Mouse (Mus musculus) brain, embryonic 18.5 days (tissue): ENCODE measurements at regions not wholly inside any gene's neighbourhood (a gene's known extent, or its start where the extent isn't known, plus 50 kb on each side); places are given as distances from the start of the nearest gene placed in this dataset.

Source experiments
- DNase-seq: peaks from one replicate; pipeline ENCODE4 v3.0.0-alpha.2; 2012; ENCODE audit warnings: low read depth, low spot score

DNA sequence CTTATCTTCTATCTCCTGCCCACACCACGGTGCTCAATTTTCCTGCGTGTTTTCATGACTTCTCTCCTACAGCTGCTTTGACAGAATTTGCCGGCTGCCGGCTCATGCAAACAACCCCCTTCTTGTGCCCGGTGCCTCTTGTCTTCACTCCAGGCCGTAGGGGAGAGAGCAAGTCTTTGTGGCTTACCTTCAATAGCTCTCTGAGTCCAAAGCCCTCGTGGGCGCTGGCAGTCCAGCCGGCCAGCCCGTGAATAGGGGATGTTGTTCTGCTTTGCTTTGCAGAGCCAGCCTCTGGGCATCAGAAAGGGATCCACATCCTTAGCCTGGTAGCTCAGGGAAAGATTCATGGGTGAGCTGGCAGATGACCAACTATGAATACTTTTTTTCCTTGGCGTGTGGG is 173.9 kb downstream of the Gsdmc2 start:
- no peak for DNase-seq

DNA sequence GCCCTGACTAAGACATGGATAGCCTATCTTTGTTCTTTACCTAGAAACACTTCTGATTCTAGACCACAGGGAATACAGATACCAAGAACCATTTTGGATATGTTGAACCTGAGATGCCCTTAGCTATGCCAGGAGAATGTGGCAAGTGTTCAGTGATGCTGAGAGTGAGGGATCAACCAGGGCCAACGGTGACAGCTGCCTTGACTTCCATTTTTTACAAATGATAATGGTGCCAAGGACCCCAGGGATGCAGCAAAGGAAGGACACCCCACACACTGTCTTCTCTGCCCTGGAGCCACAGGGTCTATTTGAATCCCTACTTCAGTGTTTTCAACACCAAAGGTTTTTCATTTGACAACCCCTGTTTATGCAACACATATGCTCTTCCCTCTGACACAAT is 174.4 kb downstream of the Gsdmc2 start:
- DNase-seq: no peak

DNA sequence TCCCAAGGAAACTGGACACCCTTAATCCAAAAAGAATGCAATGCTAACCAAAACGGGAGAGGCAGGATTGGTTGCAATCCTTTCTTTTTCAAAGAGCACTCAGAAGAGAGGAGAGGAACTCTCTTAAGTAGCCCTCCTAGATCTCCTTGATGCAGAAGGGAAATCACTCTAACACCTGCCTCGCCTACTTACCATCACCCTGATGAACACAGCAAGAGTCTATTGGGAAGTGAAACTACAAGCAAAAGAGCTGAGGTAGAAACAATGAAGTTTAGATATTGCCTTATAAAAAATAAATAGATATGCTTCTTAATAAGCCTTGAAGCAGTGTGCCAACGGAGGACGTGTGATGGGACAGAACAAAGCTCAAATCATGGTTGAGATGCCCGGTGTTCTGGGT is 177.4 kb downstream of the Gsdmc2 start:
- no peak for DNase-seq

DNA sequence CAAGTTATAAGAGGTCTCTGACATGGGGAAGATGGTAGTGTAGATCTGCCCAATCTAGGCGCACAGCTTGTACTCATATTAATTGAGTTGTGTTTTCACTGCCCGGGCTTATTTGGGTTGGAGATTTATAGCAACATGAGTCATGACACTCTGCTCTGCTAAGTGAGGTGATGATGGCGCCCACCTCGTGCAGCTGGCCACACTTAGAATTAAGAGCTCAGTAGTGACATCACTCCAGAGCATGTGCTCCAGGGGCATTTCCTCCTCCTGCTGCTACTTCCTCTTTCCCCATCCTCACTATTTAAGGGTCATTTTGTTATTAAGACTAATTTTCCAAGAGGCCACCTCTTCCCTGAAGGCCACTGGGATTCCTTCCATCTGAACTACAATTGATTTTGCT is 179.5 kb downstream of the Gsdmc2 start:
- no peak for DNase-seq

DNA sequence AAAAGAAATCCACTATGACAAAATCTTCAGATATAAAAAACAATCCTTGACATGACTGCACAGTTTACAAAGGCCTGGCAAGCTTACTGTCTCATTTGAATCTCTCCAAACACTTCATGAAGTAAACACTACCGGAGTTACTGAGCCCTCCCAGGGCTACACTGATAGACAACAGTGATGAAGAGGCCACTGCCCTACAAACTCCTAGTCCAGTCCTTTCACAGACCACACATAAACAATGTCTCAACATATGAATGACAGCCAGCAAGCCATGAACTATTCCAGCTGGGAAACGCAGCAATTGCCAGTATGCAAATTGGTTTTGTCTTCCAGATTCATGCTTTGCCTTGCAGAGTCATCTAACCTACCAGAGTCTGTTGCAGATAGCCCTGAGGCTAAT is 180.1 kb downstream of the Gsdmc2 start:
- no peak for DNase-seq

DNA sequence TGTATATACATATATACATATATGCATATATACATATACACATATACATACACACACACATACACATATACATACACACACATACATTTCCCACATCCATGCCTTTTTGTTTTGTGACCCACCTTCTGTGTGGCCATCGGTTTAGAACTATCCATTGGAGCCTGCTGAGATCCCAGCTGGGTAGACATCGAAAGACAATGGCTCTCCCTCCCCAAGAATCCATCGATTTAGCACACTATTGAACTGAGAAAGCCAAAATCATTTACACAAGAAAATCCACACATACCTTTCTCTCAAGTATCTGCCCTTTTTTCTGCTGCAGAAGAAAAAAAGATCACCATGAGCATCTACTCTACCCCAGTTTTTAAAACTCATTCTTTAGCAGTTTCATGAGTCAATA is 182.8 kb downstream of the Gsdmc2 start:
- no peak for DNase-seq

DNA sequence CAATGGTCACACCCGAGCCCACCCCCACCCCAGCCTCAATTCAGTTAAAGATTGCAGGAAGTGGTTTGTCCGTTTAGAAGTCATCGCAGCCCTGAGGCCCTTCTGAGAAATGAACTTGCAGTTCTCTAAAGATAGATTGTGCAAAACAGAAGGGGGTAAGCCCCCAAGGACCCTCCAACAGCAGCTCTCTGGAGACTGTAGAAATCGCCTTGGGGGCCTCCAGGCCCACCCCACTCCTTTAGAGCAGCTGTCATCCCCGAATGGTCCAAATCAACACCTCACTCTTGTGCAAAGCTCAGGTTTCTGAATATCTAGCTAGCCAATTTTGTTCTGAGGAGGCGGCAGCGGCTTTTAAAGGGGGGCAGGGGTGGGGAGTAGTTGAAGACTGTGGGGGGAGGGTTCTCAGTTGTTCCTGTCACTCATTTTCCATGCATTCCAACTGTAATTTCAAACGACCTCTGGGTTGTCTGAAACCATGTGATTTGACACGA is 186.9 kb downstream of the Gsdmc2 start:
- DNase-seq: no peak

DNA sequence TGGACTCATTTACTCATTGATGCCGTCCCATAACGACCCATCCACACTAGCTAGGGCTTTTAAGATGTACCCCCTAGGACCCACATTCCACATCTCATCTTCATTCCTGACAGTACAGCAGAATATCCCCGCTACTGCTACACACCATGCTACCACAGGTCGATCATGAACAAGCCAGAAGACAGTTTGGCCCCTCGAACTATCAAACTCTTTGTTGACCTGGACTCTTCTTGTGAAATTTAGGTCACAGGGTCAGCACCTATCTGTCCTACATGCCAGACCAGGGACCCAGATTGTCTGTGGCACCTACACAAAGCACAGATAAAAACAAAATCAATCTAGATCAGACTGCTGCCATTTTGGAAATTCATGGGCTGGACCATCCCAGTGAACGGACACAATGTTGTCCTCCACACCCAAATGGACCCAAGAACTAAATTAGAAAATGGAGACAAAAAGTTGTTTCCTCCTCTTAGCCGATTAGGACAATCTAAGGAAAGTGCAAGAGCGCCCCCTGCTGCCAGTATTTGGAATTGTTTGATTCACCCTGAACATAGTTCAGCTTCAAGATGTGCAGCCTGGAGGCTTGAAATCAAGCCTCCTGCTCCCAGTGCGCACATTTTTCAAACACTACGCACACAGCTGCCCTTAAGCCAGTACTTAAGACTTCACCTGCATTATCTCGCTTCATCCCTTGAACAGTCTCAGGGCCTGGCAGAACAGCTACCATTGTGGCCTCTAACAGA is 192.6 kb downstream of the Gsdmc2 start:
- no peak for DNase-seq

DNA sequence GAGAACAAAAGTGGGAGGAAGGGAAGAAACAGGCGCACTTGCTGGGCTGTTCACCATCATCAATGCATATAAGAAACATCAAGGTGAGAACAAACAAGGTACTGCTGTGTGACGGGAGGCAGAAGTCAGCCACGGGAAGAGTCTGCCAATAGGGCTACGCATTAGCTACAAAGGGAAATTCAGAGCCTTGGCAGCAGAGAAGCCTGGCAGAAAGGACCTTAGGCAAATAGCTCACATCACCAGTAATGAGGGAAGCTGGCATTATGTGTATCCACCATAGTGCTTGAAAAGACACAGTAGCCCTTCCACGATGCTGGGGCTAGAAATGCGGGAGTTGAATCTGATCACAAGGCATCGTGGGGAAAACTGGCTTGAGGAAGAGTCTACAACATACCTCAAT is 193.9 kb downstream of the Gsdmc2 start:
- no peak for DNase-seq

DNA sequence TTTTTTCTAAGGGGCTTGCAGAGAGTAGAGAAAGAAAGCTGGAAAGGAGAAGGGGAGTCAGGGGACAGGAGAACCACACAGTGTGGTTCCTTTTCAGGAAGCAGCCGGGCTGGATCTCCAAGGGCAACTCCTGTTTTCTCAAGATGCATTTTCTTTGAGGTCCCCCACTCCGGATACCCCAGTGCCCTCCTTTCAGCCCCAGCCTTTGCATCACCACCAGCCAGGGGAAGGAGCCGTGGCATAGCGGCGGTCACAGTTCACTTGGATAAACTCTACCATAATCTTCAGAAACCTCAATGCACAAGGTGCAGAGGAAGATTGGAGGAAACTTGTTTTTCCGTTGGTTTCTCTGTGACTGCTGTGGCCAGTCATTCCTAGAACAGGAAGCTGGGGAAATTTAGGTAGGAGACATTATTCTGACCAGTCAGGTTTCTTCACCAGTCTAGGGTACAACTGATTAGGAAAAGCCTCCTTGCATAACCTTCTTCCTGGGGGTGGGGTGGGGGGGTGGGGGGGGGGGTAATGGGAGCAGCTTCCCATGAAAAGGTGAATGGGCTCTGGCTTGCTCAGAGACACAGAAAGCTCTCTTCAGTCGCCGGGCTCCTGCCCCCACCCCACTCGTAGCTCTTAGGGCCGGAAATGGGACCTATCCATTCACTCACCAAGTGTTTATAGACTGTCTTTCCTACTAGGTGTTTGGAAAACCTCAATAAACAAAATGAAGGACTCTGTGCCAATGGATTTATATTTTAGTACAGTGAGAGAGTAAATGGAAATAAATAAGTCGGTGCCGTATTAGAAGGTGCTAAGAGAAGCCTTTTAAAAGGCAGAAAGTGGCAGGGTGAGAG is 196.6 kb downstream of the Gsdmc2 start:
- DNase-seq: no peak

DNA sequence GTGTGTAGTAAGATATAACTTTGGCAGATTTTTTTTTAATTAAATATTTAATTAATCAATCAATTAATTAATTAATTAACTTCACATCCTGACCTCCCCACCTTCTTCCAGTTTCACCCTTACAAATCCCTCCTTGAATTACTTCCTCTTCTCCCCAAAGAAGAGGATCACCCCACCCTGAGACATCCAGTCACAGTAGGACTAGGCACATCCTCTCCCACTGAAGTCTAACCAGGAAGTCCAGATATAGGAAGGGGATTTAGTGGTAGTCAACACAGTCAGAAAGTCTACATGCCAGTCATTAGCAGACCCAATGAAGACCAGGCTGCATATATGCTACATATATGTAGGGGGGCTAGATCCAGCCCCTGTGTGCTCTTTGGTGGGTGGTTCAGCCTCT is 220.2 kb downstream of the Gsdmc2 start:
- no peak for DNase-seq

DNA sequence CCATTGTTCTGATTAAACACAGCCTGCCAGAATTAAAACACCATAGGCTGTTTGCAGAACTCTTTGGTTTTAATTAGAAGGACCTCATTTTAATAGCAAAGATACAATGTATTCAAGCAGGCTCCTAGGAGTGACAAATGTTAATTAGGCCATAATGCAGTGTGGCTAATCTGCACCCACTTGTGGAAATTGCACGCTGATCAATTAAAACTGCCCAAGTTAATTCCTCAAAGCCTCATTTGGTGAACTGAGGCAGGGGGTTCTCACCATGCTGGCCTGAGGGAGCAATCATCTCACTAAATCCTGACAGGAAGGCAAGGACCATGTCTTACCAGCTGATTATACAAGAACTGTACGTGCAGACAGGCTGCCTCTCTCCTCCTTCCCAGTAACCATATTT is 220.7 kb downstream of the Gsdmc2 start:
- DNase-seq: no peak

DNA sequence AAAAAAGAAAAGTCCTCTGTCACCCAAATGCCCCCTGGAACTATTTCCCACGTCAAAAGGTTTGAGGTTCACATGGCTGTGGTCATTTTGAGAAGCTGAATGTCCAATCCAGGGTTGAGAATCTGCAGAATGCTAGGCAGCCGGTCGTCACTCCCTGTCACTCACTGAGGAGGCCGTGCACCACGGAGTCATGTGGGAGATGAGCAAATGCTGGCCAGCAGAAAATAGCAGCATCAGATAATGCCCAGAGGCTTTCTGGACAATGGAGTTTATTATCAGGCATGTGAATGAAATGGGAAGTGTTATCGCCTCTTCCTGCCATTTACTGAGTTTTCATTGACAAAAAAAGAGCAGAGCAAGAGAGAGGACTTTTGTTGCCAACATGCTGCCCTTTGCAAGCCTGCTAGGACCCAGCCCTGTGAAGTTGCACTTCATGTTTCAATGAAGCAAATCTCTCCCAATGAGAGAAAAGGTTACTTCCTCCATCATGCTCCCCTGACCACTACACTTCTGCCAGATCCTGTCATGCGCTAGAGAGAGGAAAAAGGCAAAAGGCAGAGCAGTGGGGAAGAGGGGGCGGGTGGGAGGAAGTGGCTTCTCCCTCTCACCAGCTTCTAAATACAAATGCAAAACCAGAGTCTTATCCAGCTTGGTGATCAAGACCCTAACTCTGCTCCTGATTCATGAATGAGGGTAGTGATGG is 228.3 kb downstream of the Gsdmc2 start:
- DNase-seq: no peak

DNA sequence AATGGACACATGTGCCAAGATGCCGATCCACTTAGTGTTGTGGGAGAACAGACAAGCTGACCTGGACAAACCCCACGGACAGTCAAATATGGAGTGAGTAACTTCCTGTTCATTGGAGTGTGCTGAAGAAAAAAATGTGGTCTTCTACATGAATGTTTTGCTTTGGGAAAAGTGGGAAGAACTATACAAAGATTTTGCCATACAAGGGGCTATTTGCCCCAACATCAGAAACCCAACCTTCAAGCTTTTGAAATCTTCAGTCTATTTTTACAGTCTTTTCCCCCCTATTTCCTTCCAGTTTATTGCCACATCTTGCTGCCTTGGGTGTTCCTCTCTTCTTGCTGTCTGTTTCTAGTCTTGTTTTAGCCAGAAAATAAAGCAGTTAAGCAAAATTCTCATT is 230.8 kb downstream of the Gsdmc2 start:
- DNase-seq: no peak

DNA sequence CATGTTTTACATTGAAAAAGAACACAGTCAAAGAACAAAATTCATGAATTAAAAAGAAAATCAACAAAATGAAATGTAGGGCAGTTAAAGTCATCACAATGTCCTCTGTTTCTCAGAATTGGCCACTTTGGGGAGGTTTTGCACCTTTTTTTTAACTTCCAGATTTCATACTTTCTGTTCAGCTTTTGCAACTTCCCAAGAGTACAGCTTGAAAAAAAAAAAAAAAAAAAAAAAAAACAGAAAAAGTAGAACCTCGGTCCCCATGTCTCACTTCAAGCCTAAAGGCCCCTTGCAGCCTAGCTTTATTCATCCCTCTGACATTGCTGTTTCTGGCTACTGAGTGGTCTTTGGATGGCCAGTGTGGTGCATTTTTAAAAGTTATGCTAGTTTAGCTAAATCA is 231.9 kb downstream of the Gsdmc2 start:
- no peak for DNase-seq

DNA sequence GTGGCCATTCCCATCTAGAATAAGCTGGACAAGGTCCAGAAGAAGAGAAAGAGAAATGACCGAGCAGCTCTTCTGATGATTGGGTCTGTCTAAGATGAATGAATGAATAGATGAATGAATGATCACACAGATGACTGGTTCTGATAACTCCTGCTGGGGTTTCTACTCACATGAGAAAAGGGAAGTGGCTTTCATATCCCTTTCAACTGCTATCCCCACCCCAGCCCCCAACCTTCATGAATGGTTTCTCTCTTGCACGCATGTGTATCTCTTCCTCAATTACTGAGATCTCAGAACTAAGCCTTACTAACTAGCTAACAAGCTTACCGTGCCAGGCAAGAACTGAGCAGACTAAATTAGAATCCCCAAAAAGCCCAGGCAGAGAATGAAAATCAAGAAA is 233.8 kb downstream of the Gsdmc2 start:
- no peak for DNase-seq

DNA sequence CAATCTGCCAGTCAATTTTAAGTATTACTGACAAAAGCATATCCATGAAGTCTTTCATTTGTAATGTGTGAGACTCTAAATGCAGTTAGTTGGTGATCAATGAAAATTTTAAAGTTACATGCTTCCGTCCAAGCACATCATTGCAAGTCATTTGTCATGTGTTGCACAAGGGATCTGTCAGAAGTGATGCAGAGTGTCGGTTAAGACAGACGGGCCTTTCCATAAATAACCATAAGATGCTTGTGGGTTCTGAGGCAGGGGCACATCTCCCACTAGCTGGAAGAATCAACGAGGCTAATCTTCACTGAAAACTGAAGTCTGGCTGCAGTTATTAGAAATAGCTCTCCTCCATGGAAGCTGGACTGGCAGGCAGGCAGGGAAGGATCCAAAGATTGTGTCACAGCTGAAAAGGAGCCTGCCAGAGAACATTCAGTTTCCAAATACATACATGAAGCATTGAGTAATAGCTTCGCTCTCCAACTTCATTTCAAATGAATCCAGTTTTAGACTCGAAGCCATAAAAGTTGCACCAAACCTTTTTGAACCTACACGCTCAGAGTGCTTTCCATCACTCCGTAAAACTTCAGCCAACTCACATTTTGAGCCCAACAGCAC is 241.8 kb downstream of the Gsdmc2 start:
- no peak for DNase-seq

DNA sequence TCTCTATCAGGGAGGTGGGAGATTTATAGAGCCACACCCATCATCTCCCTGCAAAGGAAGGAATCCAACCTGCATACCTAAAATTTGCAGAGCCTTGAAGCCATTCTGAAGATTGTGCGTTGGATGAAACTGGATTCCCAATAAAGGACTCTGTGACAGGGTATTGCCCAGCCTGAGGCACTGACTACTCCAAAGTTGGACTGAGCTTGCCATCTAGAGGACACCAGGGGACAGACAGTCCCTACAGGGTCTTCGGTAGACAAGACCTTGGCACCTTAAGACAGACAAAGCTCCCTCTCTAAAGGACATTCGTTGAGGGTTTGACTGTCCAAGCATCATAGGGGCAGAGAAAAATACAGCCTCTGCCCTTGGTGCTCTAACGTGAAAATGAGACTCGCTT is 243.4 kb downstream of the Gsdmc2 start:
- DNase-seq: peak; percentile 8

DNA sequence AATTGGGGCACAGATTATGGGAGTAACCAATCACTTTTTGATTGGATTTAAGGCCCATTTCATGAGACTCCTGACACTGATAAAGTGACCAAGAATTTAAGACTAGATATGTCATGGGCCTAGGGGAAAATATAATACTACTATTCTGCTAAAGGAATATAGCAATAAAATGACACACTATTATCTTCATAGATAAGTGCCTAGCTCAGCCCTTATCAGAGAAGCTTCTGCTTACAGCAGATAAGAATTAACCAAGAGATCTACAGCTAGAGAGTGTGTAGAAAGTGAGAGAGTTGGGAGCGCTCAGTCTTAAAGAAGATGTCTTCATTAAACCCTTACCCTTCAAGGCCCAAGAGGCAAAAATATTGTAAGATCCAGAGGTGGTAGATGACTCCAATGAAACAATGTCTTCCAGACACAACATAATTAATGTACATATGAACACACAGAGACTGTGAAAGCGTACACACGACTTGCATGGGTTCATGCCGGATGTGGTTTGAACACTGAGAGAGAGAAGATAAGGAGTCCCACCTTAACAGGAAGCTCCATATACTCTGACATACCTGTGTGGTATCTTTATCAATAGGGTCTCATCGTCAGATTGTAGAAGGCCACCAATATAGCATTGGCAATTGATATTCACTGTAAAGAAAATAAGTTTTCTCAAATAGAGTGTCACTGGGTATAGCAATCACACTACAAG is 252.1 kb downstream of the Gsdmc2 start:
- DNase-seq: no peak

DNA sequence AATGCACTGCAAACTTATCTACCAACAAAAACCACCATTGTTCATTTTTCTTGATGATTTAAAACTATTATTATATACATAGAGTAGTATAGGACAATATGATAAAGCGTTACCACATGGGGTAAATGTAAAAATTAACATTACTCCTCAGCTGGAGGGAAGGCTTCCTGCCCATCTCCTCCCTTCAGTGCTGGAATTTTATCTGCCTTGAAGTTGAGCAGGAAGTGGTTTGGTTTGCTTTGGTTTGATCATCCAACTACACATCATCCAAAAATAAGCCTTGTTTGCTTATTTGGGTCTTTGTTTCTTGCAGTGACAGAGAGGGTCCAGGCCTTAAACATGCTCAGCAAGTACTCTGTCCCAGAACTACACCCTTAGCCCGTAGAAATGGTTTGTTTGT is 285.7 kb downstream of the Gsdmc2 start:
- DNase-seq: no peak

DNA sequence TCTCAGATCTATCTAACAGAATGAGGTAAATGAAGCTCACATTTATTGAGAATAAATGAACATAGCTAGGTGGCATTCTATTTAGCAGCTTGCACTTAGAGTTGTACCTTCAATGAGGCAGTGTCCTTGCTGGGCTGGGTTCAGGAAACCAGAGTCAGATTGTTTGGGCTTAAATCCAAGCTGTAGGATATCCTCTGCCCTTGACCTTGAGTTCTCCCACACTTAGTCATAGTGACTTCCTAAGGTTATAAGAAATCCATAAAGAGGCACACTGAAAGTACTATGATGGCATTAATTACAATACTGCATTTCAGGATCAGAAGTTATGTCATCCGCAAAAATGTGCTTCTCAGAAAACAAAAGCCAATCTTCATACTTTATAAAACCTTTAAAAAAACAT is 286.3 kb downstream of the Gsdmc2 start:
- no peak for DNase-seq
